Mouse (Mus musculus) kidney, postnatal 0 days (tissue): ENCODE results near the gene Card10. TPM values are rescaled to one million over a fixed set of nuclear protein-coding genes. Genes with fewer than 3 reads are reported as not detected.

Experiments
- ATAC-seq: fragments of 200-750 bp; cut with Nextera tagmentation; replicated peaks from 2 replicates; pipeline ENCODE4 v1.8.0; 2017; ENCODE audit warnings: low read depth, moderate number of reproducible peaks, moderate TSS enrichment, moderate library complexity; ENCODE audit not compliant: low FRiP score
- DNase-seq: peaks from one replicate; pipeline ENCODE4 v3.0.0-alpha.2; 2016; ENCODE audit warnings: low spot score
- H3K27ac ChIP-seq: fragments of 300-500 bp; sonication (generic); 2 replicates; pipeline ENCODE4 v1.5.1; 2014; ENCODE audit warnings: mild to moderate bottlenecking
- H3K27me3 ChIP-seq: fragments of 300-500 bp; sonication (generic); 2 replicates; pipeline ENCODE4 v1.6.1; 2014; ENCODE audit warnings: low read length, mixed read lengths; ENCODE audit not compliant: insufficient read depth
- H3K36me3 ChIP-seq: fragments of 300-500 bp; sonication (generic); 2 replicates; pipeline ENCODE4 v1.6.1; 2014; ENCODE audit warnings: low read length, mixed read lengths; ENCODE audit not compliant: insufficient read depth
- H3K4me1 ChIP-seq: fragments of 300-500 bp; sonication (generic); replicated peaks from 2 replicates; pipeline ENCODE4 v1.6.1; 2014; ENCODE audit warnings: antibody characterized with exemption, low read length, mixed read lengths; ENCODE audit not compliant: insufficient read depth
- H3K4me2 ChIP-seq: fragments of 300-500 bp; sonication (generic); 2 replicates; pipeline ENCODE4 v1.6.1; 2014; ENCODE audit warnings: mild to moderate bottlenecking, low read length, moderate library complexity, mixed read lengths
- H3K4me3 ChIP-seq: fragments of 300-500 bp; sonication (generic); replicated peaks from 2 replicates; pipeline ENCODE4 v1.5.1; 2014; ENCODE audit warnings: low read depth, low read length
- H3K9ac ChIP-seq: fragments of 300-500 bp; sonication (generic); 2 replicates; pipeline ENCODE4 v1.6.1; 2014; ENCODE audit warnings: low read depth, low read length
- H3K9me3 ChIP-seq: fragments of 300-500 bp; sonication (generic); replicated peaks from 2 replicates; pipeline ENCODE4 v1.6.1; 2016; ENCODE audit warnings: low read length, inconsistent platforms, mixed read lengths
- CTCF ChIP-seq: IDR thresholded peaks from 2 replicates; pipeline ENCODE4 v1.5.1; 2016; ENCODE audit warnings: antibody characterized with exemption, low read depth, mild to moderate bottlenecking, moderate library complexity
- WGBS: fragments of 180-500 bp; shearing (Covaris S2); extraction: QIAGEN DNeasy Blood & Tissue Kit; methylation state at CpG from one replicate; pipeline ENCODE4 v1.1.7; 2014; 5-methylcytosine and 5-hydroxymethylcytosine counted together
- polyA plus RNA-seq: library from polyadenylated mRNA; unstranded; fragments of >200 nt; fragmentation: Nextera tagmentation; extraction: Ambion mirVana; gene quantifications from 2 replicates; pipeline ENCODE4 v1.2.1, GENCODE M21; 2015

The Card10 gene
- polyA plus RNA-seq, 1 experiment from 2014 or later, result 9.2 TPM

DNA sequence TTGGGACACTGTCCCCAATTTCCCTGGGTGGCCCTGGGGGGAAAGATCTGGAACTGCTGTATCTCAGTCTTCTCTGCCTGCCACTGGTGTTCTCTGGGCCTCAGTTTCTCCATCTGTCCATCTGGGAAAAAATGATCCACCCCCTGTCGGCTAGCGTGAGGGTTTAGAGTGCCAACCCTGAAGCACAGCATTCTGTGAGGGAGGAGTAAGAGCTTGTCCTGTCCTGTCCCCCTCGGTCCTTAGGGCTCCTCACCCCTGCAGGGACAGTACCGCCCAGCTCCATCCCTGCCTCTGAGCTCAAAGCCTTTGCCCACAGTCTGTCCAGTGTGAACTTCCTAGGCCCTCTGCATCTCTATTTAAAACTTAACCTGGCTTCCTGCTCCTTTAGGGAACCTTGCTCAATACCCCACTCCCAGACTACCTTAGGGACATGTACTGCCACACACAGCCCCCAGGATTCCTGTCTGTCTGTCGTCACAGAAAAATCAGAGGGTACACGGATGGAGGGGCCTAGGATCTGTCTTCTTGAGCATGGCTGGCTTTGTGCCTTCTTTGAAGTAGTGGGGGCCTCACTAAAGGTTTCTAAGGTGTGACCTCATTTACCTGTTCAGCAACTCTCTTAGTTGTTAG is 38.4 kb upstream of the Card10 start:
- no peak for ATAC-seq
- H3K9me3 ChIP-seq, result no peaks in the 10 kb centered on the region
- DNase-seq, result no peak
- no peak overlapping the region for H3K4me2 ChIP-seq
- H3K4me3 ChIP-seq, result no peak overlapping the region
- no peak overlapping the region for H3K9ac ChIP-seq
- no peaks in the 10 kb centered on the region for H3K27me3 ChIP-seq
- 0 out of 2 replicates have a peak overlapping the region, but pooled peaks have one; percentile 92 for H3K27ac ChIP-seq
- 77% methylated on average over 6 of the region's 6 CpGs for WGBS
- no peak for TF ChIP-seq CTCF
- H3K4me1 ChIP-seq, result peaks cover 40% of the 10 kb centered on the region
- H3K36me3 ChIP-seq, result no peaks in the 10 kb centered on the region

DNA sequence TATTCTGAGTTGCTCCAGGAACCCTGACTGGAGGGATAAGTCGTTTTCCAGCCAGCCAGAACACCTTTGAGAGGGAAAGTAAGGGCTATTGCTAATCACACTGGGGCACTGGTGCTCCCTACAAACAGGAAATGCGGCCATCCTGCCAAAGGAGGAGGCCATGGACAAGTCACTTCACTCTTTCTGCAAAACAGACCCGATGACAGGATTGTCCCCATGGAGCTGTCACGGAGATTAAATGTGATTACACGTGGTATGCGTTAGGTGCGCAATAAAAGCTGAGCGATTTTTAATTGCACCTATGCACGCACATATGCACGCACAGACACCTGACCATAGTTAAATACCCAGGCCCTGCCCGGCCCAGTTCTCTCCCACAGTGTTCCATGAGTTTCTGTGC is 37.9 kb upstream of the Card10 start:
- DNase-seq (no peak), ATAC-seq (no peak)
- Histone ChIP-seq H3K9me3 (no peaks in the 10 kb centered on the region), H3K4me2 (no peak overlapping the region), H3K4me1 (peaks cover 35% of the 10 kb centered on the region), H3K4me3 (no peak overlapping the region), H3K9ac (no peak overlapping the region), H3K36me3 (no peaks in the 10 kb centered on the region), H3K27me3 (no peaks in the 10 kb centered on the region), H3K27ac (peak overlapping the region; percentile 25; the same call in 1 of the 2 replicates)
- TF ChIP-seq CTCF, result no peak
- 64% methylated on average over 11 of the region's 11 CpGs for WGBS

DNA sequence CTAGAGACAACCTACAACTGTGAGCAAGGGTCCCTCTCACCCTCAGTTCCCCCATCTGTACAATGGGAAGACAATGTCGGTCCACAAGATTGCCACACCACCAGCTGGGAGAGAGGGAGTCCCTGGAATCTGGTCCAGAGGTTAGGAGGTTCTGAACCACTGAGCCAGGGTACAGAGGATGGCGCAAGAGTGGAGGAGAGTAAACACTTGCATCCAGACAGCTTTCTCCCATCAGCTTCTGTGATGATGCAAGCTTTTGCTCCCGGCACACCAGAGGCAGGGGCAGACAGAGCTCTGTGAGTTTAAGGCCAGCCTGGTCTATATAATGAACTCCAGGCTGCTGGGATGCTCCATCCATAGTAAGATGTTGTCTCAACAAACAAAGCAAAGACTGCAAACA is 37.4 kb upstream of the Card10 start:
- H3K4me3 ChIP-seq, result no peak overlapping the region
- H3K9ac ChIP-seq, result no peak overlapping the region
- TF ChIP-seq CTCF, result no peak
- peaks cover 35% of the 10 kb centered on the region for H3K4me1 ChIP-seq
- no peaks in the 10 kb centered on the region for H3K9me3 ChIP-seq
- DNase-seq, result no peak
- 31% methylated on average over 3 of the region's 3 CpGs for WGBS
- ATAC-seq, result no peak
- H3K4me2 ChIP-seq, result no peak overlapping the region
- peak overlapping the region; percentile 60; the same call in 1 of the 2 replicates for H3K27ac ChIP-seq
- H3K36me3 ChIP-seq, result no peaks in the 10 kb centered on the region
- no peaks in the 10 kb centered on the region for H3K27me3 ChIP-seq

DNA sequence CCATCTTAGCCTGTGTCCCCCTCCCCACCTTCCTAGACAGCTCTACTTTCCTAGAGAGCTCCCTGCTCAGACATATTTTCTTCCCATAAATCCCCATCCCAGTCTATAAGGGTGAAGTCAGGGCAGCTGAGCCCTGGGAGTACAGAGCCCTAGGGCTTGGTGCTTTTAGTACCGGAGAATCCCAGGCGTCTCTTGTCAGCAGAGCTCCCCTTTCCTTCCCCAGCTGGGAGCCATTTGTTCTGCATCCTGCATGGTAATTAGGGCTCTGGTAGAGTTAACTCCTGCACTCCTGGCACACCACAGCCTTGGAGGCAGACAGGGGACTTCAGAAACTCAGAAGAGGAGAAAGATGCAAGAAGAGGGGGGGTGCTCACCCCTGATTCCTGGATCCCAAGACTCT is 36.9 kb upstream of the Card10 start:
- WGBS, result 0% methylated on average over 2 of the region's 2 CpGs
- TF ChIP-seq CTCF, result no peak
- Histone ChIP-seq H3K4me1 (peaks cover 36% of the 10 kb centered on the region), H3K9me3 (no peaks in the 10 kb centered on the region), H3K4me3 (no peak overlapping the region), H3K9ac (peak overlapping the region; percentile 35; the same call in 1 of the 2 replicates), H3K27me3 (no peaks in the 10 kb centered on the region), H3K4me2 (0 out of 2 replicates have a peak overlapping the region, but pooled peaks have one; percentile 2), H3K36me3 (no peaks in the 10 kb centered on the region), H3K27ac (peak overlapping the region; percentile 60)
- ATAC-seq (no peak), DNase-seq (peak; percentile 86)

DNA sequence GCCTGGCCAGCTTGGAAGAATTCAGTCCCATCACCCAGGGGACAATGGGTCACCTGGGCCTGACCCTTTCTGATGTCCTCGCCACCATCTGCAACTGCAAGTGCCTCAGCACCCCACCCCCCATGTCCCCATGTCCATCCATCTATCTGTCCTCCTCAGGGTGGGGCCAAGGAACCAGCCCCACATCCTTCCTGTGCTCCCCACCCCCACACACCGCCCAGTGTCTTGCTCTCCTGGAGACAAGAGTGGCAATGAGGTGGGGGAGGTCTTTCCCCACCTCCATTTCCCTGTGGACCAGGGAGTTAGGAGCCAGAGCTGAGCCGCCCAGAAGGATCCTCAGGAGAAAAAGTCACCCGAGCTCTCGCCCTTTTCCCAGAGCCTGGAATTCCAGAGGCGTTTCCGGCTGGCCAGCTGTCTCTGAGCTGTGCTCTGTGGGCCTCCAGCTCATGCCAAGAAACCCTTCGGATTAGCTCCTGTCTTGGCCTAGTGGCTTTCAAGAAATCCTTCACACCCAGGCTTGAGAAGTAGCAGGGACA is 33.3 kb upstream of the Card10 start:
- peak; percentile 81 for DNase-seq
- H3K27ac ChIP-seq, result peak overlapping the region; percentile 90
- no peak overlapping the region for H3K4me2 ChIP-seq
- H3K36me3 ChIP-seq, result no peaks in the 10 kb centered on the region
- WGBS, result 21% methylated on average over 8 of the region's 8 CpGs
- H3K9ac ChIP-seq, result peak overlapping the region; percentile 32; the same call in 1 of the 2 replicates
- no peak overlapping the region for H3K4me3 ChIP-seq
- ATAC-seq, result 0 out of 2 replicates have a peak, but pooled peaks have one; percentile 9
- no peak for TF ChIP-seq CTCF
- H3K4me1 ChIP-seq, result peaks cover 64% of the 10 kb centered on the region
- no peaks in the 10 kb centered on the region for H3K27me3 ChIP-seq
- no peaks in the 10 kb centered on the region for H3K9me3 ChIP-seq

DNA sequence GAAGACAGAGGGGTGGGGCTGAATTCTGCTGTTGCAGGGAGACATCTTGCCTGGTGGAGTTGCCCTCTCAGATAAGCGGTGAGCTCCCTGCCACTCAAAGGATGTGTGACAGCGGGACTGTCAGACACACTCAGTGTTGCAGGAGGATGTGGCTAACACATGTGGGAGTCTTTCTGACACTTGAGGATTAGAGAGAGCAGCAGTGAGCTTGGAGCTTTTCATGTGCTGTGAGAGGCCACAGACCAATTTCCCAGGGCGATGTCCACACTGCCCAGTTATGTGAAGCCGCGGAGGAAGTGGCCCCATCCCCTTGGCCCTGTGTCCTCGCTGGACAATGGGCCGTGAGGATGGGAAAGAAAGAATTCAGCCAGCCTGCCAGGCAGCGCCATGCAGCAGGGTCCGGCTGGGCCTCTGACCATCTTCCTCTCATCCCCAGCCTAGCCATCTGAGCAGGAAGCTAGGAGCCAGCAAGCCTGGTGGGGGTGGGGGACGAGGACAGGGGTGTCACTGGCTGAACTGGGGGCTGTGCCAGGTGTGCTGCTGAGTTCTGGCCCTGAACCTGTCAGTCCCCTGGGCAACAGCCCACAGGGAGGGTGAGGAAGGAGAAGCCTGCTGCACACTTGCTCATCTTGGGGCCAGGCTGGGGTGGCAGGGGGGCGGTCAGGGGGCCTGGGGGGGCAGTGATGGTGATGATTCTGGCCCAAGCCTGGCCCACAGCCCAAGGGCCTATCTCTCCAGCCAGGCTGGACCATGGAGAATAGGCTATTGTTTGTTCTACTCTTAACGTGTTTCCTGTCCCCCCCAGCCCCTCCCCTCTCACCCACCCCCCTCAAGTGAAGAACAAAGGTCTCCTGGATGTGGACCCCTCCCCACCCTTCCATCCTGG is 32.6 kb upstream of the Card10 start:
- Histone ChIP-seq H3K4me1 (peaks cover 62% of the 10 kb centered on the region), H3K4me3 (no peak overlapping the region), H3K4me2 (no peak overlapping the region), H3K27me3 (no peaks in the 10 kb centered on the region), H3K9ac (peak overlapping the region; percentile 32; the same call in 1 of the 2 replicates), H3K36me3 (no peaks in the 10 kb centered on the region), H3K27ac (peak overlapping the region; percentile 90), H3K9me3 (no peaks in the 10 kb centered on the region)
- TF ChIP-seq CTCF, result no peak
- ATAC-seq (0 out of 2 replicates have a peak, but pooled peaks have one; percentile 14), DNase-seq (peak; percentile 59)
- WGBS, result 11% methylated on average over 12 of the region's 12 CpGs
